Mouse (Mus musculus): ENCODE measurements around the gene Klhl29.

GRCm38 (mm10) chr12:5192380-5192718 lies 183.1 kb downstream of the Klhl29 start:
- no peak for TF ChIP-seq CTCF (IDR thresholded peaks at IDR 0.05; ENCODE audit: borderline replicate concordance, control insufficient read depth, extremely low read depth, insufficient read depth, low read length, poor library complexity)
- TF ChIP-seq POLR2A (IDR thresholded peaks at IDR 0.05; ENCODE audit: control insufficient read depth, extremely low read depth, insufficient read depth, low read length, poor library complexity) = no peak
